Mouse (Mus musculus): Measurements from ENCODE around the gene Knl1.

GRCm38 (mm10) chr2:119101552-119101951 lies 54.6 kb downstream of the Knl1 start:
- TF ChIP-seq CTCF (conservative IDR thresholded peaks at IDR 0.05; ENCODE audit: low read length) (peak; percentile 46), NANOG (IDR thresholded peaks at IDR 0.05; ENCODE audit: borderline replicate concordance, low read length) (no peak)

Data from E14TG2a.4 (cell line).